Mouse (Mus musculus) mouse trophoblast stem cell (cell line): ENCODE results near the gene Adssl1.

Experiments
- in situ Hi-C, 2 experiments: fragments of 300-500 bp; cut with MseI, MboI; formaldehyde crosslinking; loops; 2 replicates in 1 of 2; 3 replicates in 1 of 2; pipeline ENCODE4 v1.15.1; 2025

Adssl1 gene

DNA sequence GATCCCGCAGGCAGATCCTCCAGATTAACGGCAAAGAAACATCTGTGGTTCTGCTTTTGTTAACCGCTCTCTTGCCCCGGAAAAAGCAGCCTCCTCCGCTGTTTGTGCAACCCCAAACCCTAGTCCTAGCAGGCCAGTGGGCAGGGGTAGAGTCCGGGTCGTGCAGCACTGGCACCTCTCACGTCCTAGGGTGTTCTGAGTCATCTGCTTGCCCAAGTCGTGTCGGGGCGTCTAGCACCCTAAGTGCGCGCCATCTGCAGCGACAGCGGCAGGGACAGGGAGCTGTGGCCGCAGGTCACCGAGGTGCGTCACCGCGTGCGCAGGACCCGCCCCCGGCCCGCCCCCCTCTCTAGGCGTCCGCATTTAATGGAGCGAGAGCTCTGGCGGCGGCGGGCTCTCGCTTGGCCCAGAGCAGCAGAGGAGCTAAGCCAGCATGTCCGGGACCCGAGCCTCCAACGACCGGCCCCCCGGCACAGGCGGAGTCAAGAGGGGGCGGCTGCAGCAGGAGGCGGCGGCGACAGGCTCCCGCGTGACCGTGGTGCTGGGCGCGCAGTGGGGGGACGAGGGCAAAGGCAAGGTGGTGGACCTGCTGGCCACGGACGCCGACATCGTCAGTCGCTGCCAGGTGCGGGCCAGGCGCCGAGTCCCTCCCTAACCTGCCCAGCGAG is at the start of gene Adssl1:
Adssl1 (plus strand) TSS at position 360 of the 668 bp plus-strand sequence.
- in situ Hi-C loops, result loop anchor here (5.0 kb wide), 1 partner anchor 68 kb away; no protein-coding TSS in a partner anchor

DNA sequence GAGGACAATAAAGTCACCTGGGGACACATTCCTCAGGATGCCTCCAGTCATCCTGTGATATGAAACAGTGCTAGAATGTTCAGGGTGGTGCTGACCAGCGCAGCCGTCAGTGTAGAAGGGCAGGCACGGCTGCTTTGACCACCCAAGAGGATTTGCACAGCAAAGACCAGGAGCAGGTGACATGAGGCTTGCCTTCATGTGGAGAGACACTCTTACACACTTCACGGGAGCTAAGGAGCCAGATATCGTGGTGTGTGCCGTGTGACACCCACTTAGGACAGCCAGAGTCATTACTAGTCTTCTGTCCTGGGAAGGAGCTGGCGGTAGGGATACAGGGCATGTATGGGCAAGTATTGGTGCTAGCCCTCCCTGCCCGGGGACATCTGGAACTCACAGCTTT is 49.7 kb upstream of the Adssl1 start:
- in situ Hi-C loops, result no loop called here

DNA sequence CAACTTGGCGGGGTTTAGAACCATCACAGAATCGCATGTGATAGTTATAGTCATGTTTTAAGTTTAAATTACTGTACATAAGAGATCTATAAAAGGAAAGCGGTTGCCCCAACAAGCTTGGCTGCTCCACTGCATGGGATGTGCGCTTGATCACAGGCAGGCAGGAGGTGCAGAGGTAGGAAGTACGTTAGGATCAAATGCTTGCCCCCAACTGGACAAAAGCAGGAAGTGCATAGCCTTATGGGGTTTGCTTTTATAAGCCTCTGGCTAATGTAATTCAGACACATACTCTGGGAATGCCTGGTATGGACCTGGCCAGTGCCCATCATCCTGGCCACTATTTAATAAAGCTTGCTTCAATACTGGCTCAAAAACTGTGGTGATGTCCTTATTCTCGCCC is 48.8 kb upstream of the Adssl1 start:
- in situ Hi-C loops, result no loop called here

DNA sequence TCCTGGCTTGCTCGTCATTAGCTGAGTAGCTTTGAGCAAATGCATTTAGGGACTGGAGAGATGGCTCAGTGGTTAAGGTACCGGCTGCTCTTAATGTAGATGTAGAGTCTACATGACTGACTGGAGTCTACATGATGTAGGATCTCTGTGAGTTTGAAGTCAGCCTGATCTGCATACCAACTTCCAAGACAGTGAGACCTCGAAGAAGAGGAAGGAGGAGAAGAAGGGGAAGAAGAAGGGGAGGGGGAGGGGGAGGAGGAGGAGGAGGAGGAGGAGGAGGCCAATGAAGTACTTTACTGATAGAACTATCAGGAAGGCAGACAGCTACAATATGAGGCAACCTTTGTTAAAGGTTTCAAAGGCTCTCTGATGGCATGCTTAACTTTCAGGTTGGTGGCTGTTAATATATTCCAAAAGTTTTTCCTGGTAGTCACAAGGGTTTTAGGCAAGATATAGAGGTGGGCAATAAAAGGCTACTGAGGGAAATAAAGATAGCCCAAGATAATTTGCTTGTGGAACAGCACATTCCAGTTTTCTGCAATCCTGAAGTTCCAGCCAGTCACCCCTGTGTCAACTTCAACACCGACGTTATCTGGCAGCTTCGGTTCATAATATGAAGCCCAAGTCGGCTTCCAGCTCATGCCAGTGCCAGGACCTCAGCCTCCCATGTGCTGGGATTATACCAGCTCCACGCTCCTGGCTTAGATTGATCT is 44.4 kb upstream of the Adssl1 start:
- in situ Hi-C loops, result no loop called here

DNA sequence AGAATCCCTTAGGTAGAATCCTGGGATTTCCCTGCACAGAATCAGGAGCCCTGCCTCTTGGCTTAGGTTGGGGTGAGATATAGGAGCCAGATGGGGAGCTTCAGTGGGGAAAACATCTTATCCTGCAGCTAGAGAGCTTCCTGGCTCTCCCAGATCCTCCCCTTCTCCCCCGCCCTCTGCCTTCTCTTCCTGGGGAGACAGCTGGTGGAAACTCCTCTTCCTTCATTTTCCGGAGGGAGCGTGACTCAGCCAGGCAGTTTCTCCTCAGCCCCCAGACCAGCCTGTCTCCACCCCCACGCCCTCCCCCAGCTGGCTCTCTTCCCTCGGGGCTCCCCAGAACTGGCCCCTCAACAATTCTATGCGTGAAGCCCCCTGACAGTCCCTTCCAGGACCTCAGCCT is 43.5 kb upstream of the Adssl1 start:
- in situ Hi-C loops, result no loop called here

DNA sequence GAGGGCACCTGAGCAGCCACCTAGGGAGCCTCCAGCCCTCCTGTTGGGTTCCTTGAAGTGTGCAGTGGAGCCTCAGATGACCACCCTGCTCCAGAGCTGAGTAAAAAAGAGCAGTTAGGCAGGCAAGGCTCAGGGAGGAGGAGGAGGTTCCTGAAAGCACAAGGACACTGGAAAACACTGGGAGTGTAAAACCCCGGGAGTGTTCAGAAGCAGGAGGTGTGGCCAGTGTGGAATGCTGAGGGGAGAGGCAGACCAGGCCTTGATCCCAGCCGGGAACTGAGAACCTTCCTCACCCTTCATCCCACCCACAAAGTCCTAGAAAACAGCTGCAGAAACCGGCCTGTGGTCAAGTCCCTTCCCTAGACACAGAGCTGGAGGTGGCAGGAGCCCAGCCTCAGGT is 43.1 kb upstream of the Adssl1 start:
- in situ Hi-C loops, result no loop called here

DNA sequence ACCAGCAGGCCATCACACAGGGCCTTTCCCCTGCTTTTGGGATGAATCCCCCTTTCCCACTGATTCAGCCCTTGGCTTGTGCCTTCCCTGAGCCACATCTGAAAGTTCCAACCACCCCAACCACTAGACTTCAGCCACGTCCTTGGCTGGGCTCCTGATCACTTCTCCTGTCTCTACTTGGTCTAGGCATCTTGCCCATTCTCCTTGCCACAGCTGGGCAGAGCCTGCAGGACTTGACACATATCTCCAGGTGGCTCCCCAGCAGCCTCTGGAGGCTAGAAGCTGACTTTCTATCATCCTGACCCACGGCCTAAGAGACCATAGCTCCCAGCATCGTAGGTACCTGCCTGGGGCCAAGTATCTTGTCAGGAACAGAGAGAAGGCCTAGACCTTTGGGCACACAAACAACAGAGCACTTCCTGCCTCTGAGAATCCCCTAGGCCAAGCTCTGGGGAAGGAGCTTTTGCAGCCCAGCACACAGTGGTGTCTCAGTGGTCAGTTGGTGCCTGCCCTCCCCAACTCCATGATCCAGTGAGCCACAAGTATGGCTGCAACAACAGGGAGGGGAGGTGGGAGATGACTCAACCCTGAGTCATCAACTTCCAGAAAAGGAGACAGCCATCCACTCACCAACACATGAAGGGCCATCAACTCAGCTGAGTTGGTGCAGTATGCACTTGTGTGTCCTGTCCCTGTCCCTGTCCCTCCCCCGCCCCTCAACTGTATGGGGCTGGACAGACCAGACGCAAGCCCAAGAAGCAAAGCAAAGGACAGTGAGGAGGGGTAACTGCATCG is 41.4 kb upstream of the Adssl1 start:
- in situ Hi-C loops, result no loop called here

DNA sequence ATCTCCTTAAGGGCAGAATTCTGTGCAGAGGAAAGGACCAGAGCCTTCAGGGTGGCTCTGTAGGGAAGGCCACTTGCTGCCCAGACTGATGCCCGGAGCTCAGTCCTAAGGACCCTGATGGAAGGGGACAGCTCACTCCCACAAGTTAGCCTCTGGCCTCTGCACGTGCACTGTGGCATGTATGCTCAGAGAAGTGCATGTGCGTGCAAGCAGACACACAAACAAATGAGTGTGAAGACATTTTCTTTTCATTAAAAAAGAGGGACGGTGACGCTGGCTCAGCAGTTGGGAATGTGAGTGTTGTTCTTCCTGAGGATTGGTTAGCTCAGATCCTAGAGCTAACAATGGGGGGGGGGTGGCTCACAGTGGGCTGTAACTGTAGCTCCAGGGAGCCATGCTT is 40.4 kb upstream of the Adssl1 start:
- in situ Hi-C loops, result no loop called here

DNA sequence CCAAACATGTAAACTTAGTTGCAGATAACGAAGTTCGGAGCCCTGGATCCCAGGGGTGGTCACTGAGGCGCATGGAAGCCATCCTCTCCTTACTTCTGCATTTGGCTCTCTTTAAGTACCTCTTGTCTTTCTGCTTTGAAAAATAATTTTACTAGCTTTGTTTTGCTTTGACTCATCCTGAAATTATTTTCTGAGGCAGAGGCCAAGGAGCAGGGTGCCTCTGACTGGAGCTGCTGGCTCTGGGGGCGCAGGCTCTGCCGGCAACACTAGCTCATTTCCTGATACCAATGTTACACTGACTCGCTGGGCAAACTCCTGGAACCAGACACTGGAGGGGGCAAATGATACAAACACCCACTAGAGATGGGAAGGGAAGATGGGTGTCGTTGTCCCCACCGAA is 39.9 kb upstream of the Adssl1 start:
- in situ Hi-C loops, result no loop called here

DNA sequence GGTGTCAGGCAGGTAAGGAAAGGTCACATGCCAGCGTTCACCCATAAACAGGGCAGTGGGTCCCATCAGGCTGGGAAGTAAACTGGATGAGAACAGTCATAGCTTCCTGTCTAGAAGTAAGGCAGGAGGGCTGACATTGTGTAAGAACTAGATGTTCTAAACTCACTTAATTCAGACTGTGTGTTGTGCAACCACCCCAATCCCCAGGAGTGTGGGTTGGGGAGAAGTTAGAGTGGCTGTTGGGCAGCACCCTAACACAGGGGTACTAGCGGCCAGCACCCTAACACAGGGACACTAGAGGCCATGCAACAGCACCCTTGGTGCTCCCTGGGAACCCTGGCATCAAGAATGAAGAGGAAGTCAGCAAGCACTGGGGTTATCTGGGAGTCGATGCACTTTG is 38.7 kb upstream of the Adssl1 start:
- in situ Hi-C loops, result no loop called here

DNA sequence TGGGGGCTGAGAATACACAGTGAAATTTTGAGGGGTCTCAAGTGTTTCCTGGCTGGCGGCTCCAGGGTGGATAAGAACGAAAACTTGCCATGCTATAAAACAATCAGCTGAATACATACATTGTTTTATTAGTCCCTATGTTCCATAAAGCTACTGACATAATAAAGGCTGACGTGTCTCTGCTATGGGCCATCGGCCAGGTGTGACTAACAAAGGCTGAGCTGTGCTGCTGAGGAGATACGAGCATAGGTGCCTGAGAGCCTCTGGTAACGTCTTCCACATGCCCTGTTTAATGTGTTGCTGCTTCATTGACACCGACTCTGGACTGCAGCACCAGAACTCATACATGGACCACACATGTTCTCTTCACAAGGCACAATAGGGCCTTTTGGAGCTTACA is 34.9 kb upstream of the Adssl1 start:
- in situ Hi-C loops, result no loop called here

DNA sequence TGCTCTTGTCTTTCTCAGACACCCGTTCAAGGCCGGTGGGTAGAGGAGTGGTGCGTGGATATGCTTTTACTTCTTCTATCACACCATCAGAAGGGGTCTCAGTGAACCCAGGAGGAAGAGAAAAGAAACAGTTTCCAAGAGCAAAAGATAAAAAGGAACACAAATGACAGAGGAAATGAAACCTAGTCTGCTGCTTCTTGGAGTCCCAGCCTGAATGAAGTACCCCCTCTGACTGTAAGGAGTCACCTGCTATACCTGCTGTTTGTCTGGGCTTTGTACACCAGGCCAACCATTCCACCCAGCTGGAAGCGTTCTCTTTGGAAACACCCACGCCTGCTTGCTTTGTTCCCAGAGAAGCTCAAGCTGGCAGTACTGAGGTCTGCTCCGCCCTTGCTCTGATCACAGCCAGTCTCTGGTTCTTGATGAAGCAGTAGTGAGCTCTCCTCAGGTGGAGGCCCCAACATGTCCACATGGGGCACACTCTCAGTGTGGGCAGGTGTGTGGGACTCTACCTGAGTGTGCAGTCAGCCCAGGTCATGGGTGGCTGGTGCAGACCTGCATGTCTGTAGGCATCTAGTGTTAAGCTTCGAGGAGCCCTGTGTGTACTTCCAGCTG is 33.8 kb upstream of the Adssl1 start:
- in situ Hi-C loops, result no loop called here

DNA sequence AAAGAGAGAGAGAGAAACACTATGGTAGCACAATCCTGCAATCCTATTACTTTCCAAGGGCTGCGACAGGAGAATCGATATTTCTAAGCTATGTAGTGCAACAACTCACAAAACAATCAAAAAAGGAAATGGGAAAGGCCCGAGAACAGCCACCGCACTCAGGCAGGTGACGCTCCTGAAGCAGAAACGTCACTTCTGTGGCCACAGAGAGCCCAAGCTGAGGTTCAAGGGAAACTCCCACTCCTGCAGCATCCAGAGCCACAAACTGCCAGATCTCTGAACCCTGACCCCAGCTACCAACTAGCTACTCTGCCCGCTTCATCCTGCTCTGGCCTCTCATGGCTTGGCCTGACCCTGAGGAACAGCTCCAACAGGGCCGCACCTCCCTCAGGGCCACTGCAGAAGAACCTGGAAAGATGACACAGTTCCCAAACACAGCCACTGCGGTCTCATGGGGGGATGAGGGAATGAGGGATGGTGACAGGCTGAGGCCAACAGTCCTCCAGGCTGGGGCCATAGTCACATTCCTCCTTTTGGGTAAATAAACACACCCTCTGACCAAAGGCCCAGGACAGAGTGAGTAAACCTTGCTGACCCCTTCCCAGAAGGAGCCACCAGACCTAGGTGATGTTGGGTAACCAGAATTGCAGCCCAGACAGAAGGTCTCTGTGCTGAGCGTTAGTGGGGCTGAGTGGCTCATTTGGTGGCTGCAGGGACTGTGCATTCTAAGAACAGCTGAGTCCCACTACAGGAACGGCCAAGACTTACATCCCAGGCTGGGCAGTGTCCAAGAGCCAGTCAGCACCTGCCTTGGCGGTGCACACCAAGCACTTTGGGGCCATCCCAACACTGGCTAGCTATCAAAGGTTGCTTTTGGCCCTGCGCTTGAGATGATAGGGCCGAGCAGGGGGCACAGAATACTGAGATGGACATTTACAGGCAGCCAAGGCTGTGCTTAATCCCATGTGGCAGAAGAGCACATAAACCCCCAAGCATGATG is 32.4 kb upstream of the Adssl1 start:
- in situ Hi-C loops, result no loop called here

DNA sequence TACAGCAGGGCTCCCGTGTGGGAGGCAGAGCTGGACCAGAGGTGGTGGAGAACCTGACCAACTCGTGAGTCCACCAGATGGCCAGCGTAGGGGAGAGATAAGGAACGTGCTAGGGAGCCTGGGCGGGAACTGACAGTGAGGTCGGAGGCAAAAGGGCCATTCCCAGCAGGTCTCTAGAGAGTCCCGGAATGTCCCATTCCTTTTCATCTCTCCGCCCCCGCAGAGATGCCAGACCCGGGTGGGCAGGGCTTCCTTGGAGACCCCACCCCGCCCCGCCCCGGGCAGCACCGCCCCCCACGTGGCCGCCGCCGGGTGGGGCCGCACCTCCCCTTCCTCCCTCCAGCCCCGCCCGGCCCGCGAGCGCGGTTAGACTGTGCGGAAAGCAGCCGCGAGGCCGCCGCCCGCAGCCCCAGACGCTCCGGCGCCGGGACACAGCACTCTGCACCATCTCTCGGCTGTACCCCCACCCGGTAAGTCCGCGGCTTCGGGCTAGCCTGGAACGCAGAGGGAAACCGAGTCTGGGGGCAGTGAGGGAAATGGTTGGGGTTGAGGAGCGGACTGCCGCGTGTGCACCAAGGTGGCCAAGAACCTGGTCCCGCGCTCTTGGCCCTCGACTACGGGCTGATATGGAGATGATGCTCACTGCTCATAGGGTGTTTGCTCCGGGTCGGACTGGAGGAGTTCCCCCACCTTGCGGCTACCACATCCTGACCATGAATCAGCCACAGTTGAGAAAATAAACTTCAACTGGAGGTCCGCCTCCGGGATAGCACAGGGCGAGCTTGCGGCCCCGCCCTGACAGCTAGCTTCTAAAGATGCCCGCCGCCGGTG is 31.2 kb upstream of the Adssl1 start, which contains the start of gene Inf2:
Inf2 (plus strand) TSS at position 359 of the 831 bp plus-strand sequence.
- in situ Hi-C loops, result no loop called here

DNA sequence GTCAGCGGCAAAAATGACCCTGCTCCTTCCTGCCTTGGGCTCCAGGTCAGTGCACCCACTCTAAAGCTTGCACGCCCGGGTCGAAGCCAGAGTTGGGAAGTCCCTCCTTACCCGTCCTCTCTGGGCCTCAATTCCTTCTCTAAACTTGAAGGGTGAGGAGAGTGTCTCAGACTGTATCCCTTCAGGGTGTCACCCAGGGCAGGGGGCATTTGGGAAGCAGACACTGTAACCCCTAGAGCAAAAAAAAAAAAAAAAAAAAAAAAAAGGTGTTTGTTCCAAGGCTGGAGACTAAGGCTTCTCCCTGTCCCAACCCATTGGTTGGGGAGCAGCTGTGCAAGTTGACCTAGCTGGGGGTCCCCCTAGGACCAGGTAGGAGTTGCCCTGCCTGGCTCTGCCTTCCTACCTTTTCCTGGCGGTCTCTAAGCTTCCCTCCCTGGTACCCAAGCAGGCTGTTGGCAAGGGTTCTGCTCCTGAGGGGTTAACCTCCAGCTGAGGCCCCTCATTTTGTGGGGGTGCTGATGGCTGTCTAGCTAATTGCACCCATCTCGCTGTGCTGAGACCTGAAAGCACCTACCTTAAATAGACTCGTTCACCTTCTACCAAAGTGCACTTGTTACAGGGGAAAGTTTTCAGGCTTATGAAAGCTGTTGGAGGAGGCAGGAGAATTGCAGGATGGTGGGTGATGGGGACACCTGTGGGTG is 30.2 kb upstream of the Adssl1 start:
- in situ Hi-C loops, result no loop called here

DNA sequence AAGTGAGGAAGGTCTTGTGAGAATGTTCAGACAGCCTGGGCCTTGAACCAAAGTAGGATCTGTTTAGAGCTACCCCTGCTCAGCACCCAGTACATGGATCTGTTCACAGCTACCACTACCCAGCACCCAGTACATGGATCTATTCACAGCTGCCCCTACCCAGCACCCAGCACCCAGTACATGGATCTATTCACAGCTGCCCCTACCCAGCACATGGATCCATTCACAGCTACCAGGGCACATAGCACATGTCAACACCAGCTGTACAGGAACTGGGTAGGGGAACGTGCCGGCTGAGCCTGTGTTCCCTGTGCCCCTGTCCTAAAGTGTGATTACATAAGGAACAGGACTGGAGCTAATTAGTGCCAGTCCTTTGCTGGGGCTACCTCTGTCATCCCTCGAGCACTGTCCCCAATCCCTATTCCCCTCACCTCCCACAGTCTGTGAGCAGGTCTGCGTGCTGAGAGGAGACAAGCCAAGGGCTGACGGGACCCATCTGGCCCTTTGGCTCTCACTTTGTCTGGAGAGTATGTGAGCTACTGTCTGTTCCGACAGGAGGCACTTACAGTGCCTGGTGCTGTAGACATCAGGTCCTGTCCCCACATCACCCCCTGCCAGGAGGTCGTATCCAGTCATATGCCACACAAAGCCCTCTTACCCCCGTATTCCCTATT is 29.1 kb upstream of the Adssl1 start:
- in situ Hi-C loops, result no loop called here

DNA sequence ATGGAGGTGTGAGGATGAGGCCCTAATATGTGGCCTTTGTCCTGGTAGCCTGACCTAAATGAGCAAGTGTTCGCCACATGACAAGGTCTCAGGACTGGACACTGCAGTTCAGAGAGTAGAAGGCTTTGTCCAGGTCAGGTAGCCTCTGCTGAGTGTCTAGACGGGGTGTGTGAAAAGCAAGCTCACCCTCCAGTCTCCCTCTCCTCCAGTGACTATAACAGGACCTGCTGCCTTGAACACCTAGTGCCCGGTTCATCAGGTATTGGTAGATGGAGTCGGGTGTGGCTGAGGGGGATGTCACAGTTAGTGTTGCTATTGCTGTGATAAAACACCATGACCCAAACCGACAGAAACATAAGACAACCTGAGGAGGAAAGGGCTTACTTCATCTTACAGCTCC is 28.6 kb upstream of the Adssl1 start:
- in situ Hi-C loops, result no loop called here

DNA sequence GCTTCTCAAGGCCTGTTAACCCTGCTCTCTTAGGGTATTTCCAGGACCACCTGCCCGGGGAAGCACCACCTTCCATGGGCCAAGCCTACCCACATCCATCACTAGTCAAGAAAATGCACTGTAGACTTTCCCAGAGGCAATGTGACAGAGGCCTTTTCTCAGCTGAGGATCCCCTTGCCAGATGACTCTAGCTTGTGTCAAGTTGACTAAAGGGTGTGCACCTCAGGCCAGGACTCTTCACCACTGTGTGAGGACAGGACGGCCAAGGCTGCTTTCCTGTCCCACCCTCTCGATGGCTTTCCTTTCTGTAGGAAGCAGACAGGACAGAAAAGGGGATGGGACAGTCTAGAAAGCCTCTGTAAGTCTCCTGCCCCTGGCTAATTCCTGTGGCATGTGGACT is 28.1 kb upstream of the Adssl1 start:
- in situ Hi-C loops, result no loop called here
